9 mouse cellular contexts compared by ENCODE assay signal in genomic region chr17:87108507-87109292, GRCm38 (mm10). TPM values are rescaled to one million over a fixed set of nuclear protein-coding genes. Genes with fewer than 3 reads are reported as not detected.
DNase-seq lines count a peak whose midpoint lies in the region; ATAC-seq and TF ChIP-seq lines count a peak whose summit lies in the region.
"Had no signal": no experiment of that assay in that cellular context is flagged by ENCODE, and none has a peak within 500 bp of the region (broad histone marks: within the 10 kb centered on the region; RNA-seq: fewer than 3 reads in every experiment).

No protein-coding gene starts in this region.

- 0 out of 2 replicates have a peak, but pooled peaks cover 9% of the 10 kb centered on the region for H3K4me1 ChIP-seq in heart, embryonic 11.5 days (ENCODE audit: control insufficient read depth, insufficient read depth, low read length)
- H3K4me1 ChIP-seq in ES-Bruce4 (ENCODE audit: control insufficient read depth, insufficient read depth, low read length): no peaks in the 10 kb centered on the region
- H3K4me1 ChIP-seq in heart, embryonic 16.5 days (ENCODE audit: control insufficient read depth, insufficient read depth, low read length): peaks cover 15% of the 10 kb centered on the region; the same call in 1 of the 2 replicates
- peaks cover 27% of the 10 kb centered on the region for H3K4me1 ChIP-seq in liver, postnatal 0 days (ENCODE audit: insufficient read depth)

- DNase-seq in heart, adult 18-20 months: no peak
- no peak for DNase-seq in liver, postnatal 0 days
- no peak for DNase-seq in right cerebral cortex, postnatal 14 days
- DNase-seq in frontal cortex, postnatal 25 days (ENCODE audit: low spot score in 2 of 2): no peak

- TF ChIP-seq POLR2A in ES-Bruce4 (IDR thresholded peaks at IDR 0.05; ENCODE audit: insufficient read depth, low read length): no peak

- no peak overlapping the region for H3K27ac ChIP-seq in heart, embryonic 11.5 days (ENCODE audit: low read depth, low read length)
- H3K27ac ChIP-seq in ES-Bruce4 (ENCODE audit: insufficient read depth, low read length): no peak overlapping the region
- no peak overlapping the region; the same call in 1 of the 2 replicates for H3K27ac ChIP-seq in heart, embryonic 16.5 days (ENCODE audit: low read length)
- no peak overlapping the region for H3K27ac ChIP-seq in liver, postnatal 0 days (ENCODE audit: low read depth)

- ATAC-seq in heart, embryonic 11.5 days (replicated peaks; ENCODE audit: insufficient number of reproducible peaks, low FRiP score, low TSS enrichment): no peak
- ATAC-seq in heart, embryonic 16.5 days (replicated peaks; ENCODE audit: extremely low read depth, insufficient read depth, low FRiP score): no peak
- no peak for ATAC-seq in liver, postnatal 0 days
- ATAC-seq in megakaryocyte-erythroid progenitor cell, adult 5-6 weeks (replicated peaks; ENCODE audit: low FRiP score, low TSS enrichment, poor library complexity, severe bottlenecking): no peak

- H3K9ac ChIP-seq in heart, embryonic 11.5 days (ENCODE audit: low read depth, low read length): no peak overlapping the region
- peak overlapping the region; percentile 86 for H3K9ac ChIP-seq in ES-Bruce4 (ENCODE audit: low read depth, poor library complexity, severe bottlenecking)
- peak overlapping the region; percentile 82 for H3K9ac ChIP-seq in heart, embryonic 16.5 days (ENCODE audit: low read length)
- H3K9ac ChIP-seq in liver, postnatal 0 days (replicated peaks): no peak overlapping the region

- WGBS in heart, embryonic 11.5 days (ENCODE audit: insufficient replicate concordance): 43% methylated on average over 13 of the region's 13 CpGs
- 47% methylated on average over 13 of the region's 13 CpGs for WGBS in heart, embryonic 16.5 days
- WGBS in liver, postnatal 0 days (ENCODE audit: insufficient replicate concordance): 51% methylated on average over 13 of the region's 13 CpGs

- H3K4me2 ChIP-seq in heart, embryonic 11.5 days: peak overlapping the region; percentile 88
- H3K4me2 ChIP-seq in heart, embryonic 16.5 days (ENCODE audit: low read depth, low read length): peak overlapping the region; percentile 90
- H3K4me2 ChIP-seq in liver, postnatal 0 days (ENCODE audit: low read depth, low read length): peak overlapping the region; percentile 99

- H3K9me3 ChIP-seq in heart, embryonic 11.5 days (replicated peaks; ENCODE audit: control insufficient read depth, low read length): no peaks in the 10 kb centered on the region
- H3K9me3 ChIP-seq in ES-Bruce4 (replicated peaks; ENCODE audit: control insufficient read depth, insufficient read depth, low read length, poor library complexity, severe bottlenecking): no peaks in the 10 kb centered on the region
- no peaks in the 10 kb centered on the region for H3K9me3 ChIP-seq in heart, embryonic 16.5 days (replicated peaks; ENCODE audit: control insufficient read depth, low read length)
- H3K9me3 ChIP-seq in liver, postnatal 0 days (ENCODE audit: low read length): no peaks in the 10 kb centered on the region

- no peak for TF ChIP-seq CTCF in ES-Bruce4 (IDR thresholded peaks at IDR 0.05; ENCODE audit: low read depth, low read length)
- TF ChIP-seq CTCF in liver, postnatal 0 days (IDR thresholded peaks at IDR 0.05; ENCODE audit: low read depth): no peak

- H3K4me3 ChIP-seq in heart, embryonic 11.5 days (ENCODE audit: low read depth, low read length): peak overlapping the region; percentile 86
- peak overlapping the region; percentile 84 for H3K4me3 ChIP-seq in ES-Bruce4 (ENCODE audit: low read depth, low read length)
- peak overlapping the region; percentile 80 for H3K4me3 ChIP-seq in heart, embryonic 16.5 days (ENCODE audit: low read length)
- H3K4me3 ChIP-seq in liver, postnatal 0 days (ENCODE audit: low read depth, low read length): peak overlapping the region; percentile 77

- TF ChIP-seq EP300 in ES-Bruce4 (IDR thresholded peaks at IDR 0.05; ENCODE audit: insufficient read depth, low read depth, low read length): no peak
- no peak for TF ChIP-seq EP300 in liver, postnatal 0 days (IDR thresholded peaks at IDR 0.05; ENCODE audit: low read depth)

- H3K27me3 ChIP-seq in heart, embryonic 11.5 days (ENCODE audit: control insufficient read depth, insufficient read depth, low read length): no peaks in the 10 kb centered on the region
- H3K27me3 ChIP-seq in ES-Bruce4 (ENCODE audit: control insufficient read depth, insufficient read depth, low read length, poor library complexity, severe bottlenecking): no peaks in the 10 kb centered on the region
- no peaks in the 10 kb centered on the region for H3K27me3 ChIP-seq in heart, embryonic 16.5 days (ENCODE audit: control insufficient read depth, insufficient read depth, low read length)
- no peaks in the 10 kb centered on the region for H3K27me3 ChIP-seq in liver, postnatal 0 days (ENCODE audit: insufficient read depth, low read length)
- H3K27me3 ChIP-seq: Patski had no signal

- H3K36me3 ChIP-seq in heart, embryonic 11.5 days (ENCODE audit: control insufficient read depth, insufficient read depth, low read length): no peaks in the 10 kb centered on the region
- H3K36me3 ChIP-seq in ES-Bruce4 (ENCODE audit: control insufficient read depth, insufficient read depth, low read length, poor library complexity, severe bottlenecking): no peaks in the 10 kb centered on the region
- H3K36me3 ChIP-seq in heart, embryonic 16.5 days (ENCODE audit: control insufficient read depth, insufficient read depth): no peaks in the 10 kb centered on the region
- no peaks in the 10 kb centered on the region for H3K36me3 ChIP-seq in liver, postnatal 0 days (replicated peaks; ENCODE audit: insufficient read depth, low read length)

RNA-seq across cellular contexts. Expression of gene Socs5, which starts 1.2 kb away (rescaled TPM):
- polyA plus RNA-seq in heart, embryonic 11.5 days (2014; fragmentation: Nextera tagmentation; extraction: Ambion mirVana): 11.2 and 11.9 TPM in 2 replicates
- total RNA-seq in heart, adult 18-20 months (2021): 10 to 100 TPM; 27.6 to 30.0 TPM
- polyA plus RNA-seq in ES-Bruce4 (2011; ENCODE audit: insufficient read depth, insufficient read length, low read depth, missing spikeins): 11.2 and 11.5 TPM in 2 replicates
- 10.8 and 12.1 TPM in 2 replicates for polyA plus RNA-seq in heart, embryonic 16.5 days (2015; fragmentation: Nextera tagmentation; extraction: Ambion mirVana)
- 1.4 and 1.7 TPM in 2 replicates for polyA plus RNA-seq in liver, postnatal 0 days (2015; fragmentation: Nextera tagmentation; extraction: Ambion mirVana)
- 6.0 and 8.1 TPM in 2 replicates for total RNA-seq in megakaryocyte-erythroid progenitor cell, adult 5-6 weeks (2014; fragmentation: Nextera tagmentation)
- 5.0 and 13.8 TPM in 2 replicates for total RNA-seq in megakaryocyte-erythroid progenitor cell, adult 5-6 weeks (2017)

Comparison
In these comparisons a context has a peak if more than half of its experiments do, and no peak if none do; other contexts are left out.
1. H3K9ac ChIP-seq: peak in ES-Bruce4 (single experiment) and heart, embryonic 16.5 days (single experiment); none in heart, embryonic 11.5 days (single experiment) and liver, postnatal 0 days (single experiment).
2. Peak in every context shown above with its lines, with median percentiles within 50 percentile points of each other: H3K4me2 ChIP-seq and H3K4me3 ChIP-seq.